Mouse (Mus musculus) right cerebral cortex, postnatal 4 days (tissue): ENCODE results near the gene Gtpbp4.
"Not testable (repeated sequence)": the region's sequence is repeated elsewhere in the genome, so short reads cannot be mapped to it uniquely, and the experiment has no call there.

ENCODE experiments used
- DNase-seq: peaks from one replicate; pipeline ENCODE4 v3.0.0-alpha.2; 2022

The Gtpbp4 gene

GRCm38 (mm10) chr13:8967742-8968141, 28.1 kb downstream of the Gtpbp4 start:
- no peak for DNase-seq

GRCm38 (mm10) chr13:8965224-8965623, 30.7 kb downstream of the Gtpbp4 start:
- no peak for DNase-seq

GRCm38 (mm10) chr13:8962266-8962665, 33.6 kb downstream of the Gtpbp4 start:
- not testable (repeated sequence) for DNase-seq

- DNase-seq = not testable (repeated sequence)
Measured at GRCm38 (mm10) chr13:8961128-8961888, 34.6 kb downstream of the Gtpbp4 start.

- DNase-seq = not testable (repeated sequence)
Measured at GRCm38 (mm10) chr13:8959554-8959953, 36.3 kb downstream of the Gtpbp4 start.

- not testable (repeated sequence) for DNase-seq
Measured at GRCm38 (mm10) chr13:8959058-8959457, 36.8 kb downstream of the Gtpbp4 start.

- DNase-seq = not testable (repeated sequence)
Measured at GRCm38 (mm10) chr13:8956873-8957272, 39.0 kb downstream of the Gtpbp4 start.

GRCm38 (mm10) chr13:8955127-8955526, 40.8 kb downstream of the Gtpbp4 start:
- not testable (repeated sequence) for DNase-seq

GRCm38 (mm10) chr13:8952563-8952962, 43.3 kb downstream of the Gtpbp4 start, which contains the start of gene Idi2:
Gene Idi2 (plus strand): TSS chr13:8952863.
- DNase-seq = not testable (repeated sequence)

GRCm38 (mm10) chr13:8948131-8948530, 47.8 kb downstream of the Gtpbp4 start, which contains the start of gene Gm9745:
Gene Gm9745 (minus strand): TSS chr13:8948231.
- not testable (repeated sequence) for DNase-seq

- not testable (repeated sequence) for DNase-seq
Measured at GRCm38 (mm10) chr13:8943828-8944227, 52.1 kb downstream of the Gtpbp4 start.

- not testable (repeated sequence) for DNase-seq
Measured at GRCm38 (mm10) chr13:8941701-8942100, 54.2 kb downstream of the Gtpbp4 start.

- DNase-seq = not testable (repeated sequence)
Measured at GRCm38 (mm10) chr13:8941110-8941509, 54.8 kb downstream of the Gtpbp4 start.

- DNase-seq = not testable (repeated sequence)
Measured at GRCm38 (mm10) chr13:8937611-8938140, 58.2 kb downstream of the Gtpbp4 start.

GRCm38 (mm10) chr13:8933499-8933898, 62.4 kb downstream of the Gtpbp4 start:
- no peak for DNase-seq
